Mouse (Mus musculus) thymus, adult 2 months (tissue): ENCODE results near the gene Col9a3.

Source experiments
- CTCF ChIP-seq: fragments of 200-500 bp; IDR thresholded peaks from 2 replicates; pipeline ENCODE4 v1.5.1; 2012; ENCODE audit warnings: mild to moderate bottlenecking, control low read depth, low read length, moderate library complexity, borderline replicate concordance; ENCODE audit not compliant: control insufficient read depth, poor library complexity, insufficient read depth; ENCODE audit errors: extremely low read depth
- POLR2A ChIP-seq: fragments of 200-500 bp; IDR thresholded peaks from 2 replicates; pipeline ENCODE4 v1.6.1; 2012; ENCODE audit warnings: mild to moderate bottlenecking, low read length, control low read depth, moderate library complexity; ENCODE audit not compliant: control insufficient read depth, poor library complexity, insufficient read depth; ENCODE audit errors: extremely low read depth

DNA sequence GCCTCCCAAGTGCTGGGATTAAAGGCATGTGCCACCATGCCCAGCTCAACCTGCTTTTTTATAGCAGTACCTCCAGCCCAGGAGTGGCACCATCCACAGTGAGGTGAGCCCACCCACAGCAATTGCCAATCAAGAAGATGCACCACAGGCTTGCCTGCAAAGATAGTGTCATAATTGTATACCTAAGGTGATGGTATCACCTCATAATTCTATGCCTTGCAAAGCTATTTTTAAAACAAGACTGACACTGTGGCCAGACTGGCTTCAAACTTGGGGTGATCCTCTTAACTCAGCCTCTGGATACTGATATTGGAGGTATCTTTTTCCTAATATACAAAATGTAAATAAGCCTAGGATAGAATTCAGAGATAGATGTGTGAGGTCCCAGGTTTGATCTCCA, 46.0 kb downstream of the Col9a3 start:
- TF ChIP-seq POLR2A = no peak
- TF ChIP-seq CTCF = no peak
